Mouse (Mus musculus) 3134 (cell line): ENCODE data around the gene Pdrg1.

Experiments used
- DNase-seq: peaks from one replicate; pipeline ENCODE4 v3.0.0-alpha.2; 2011; ENCODE audit warnings: low spot score; ENCODE audit not compliant: insufficient read length; ENCODE audit errors: extremely low read depth

Pdrg1 gene

GRCm38 (mm10) chr2:152962091-152962793 is 53.0 kb downstream of the Pdrg1 start, which contains the start of gene Ttll9:
Gene Ttll9, plus strand, starts transcription at chr2:152962485.
- DNase-seq: no peak
